Mouse (Mus musculus): ENCODE measurements around the gene Klhl31. TPM values are rescaled to one million over a fixed set of nuclear protein-coding genes. Genes with fewer than 3 reads are reported as not detected.

Gene Klhl31
- polyA plus RNA-seq, 1 experiment from 2014 or later = 4.3 TPM

DNA sequence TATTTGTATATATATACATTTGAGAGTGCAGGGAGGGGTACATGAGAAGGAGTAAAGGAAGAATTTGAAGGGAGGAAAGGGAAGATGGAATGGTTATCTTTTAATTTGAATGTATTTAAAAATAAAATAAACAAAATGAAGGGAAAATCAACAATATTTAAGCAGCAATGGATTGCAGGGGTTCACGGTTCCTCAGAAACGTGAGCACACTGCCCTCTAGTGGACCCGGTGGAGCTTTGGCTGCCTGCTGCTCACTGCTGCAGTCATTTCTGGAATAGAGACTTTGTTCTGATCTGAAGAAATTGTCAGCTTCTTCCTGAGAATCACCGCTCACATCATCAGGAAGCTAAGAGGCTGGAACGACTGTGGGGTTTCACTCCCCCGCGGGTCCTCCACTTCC, 28.5 kb upstream of the Klhl31 start:
- no peaks in the 10 kb centered on the region for H3K4me1 ChIP-seq
- no peak overlapping the region for H3K4me3 ChIP-seq
- H3K36me3 ChIP-seq = no peaks in the 10 kb centered on the region
- no peaks in the 10 kb centered on the region for H3K27me3 ChIP-seq
- no peak overlapping the region for H3K4me2 ChIP-seq (replicated peaks)
- no peak overlapping the region for H3K27ac ChIP-seq
- WGBS = 25% methylated on average over 7 of the region's 7 CpGs
- ATAC-seq (ENCODE audit: insufficient number of reproducible peaks, insufficient read depth, low FRiP score, low TSS enrichment) = no peak
- no peaks in the 10 kb centered on the region for H3K9me3 ChIP-seq
- no peak overlapping the region for H3K9ac ChIP-seq

GRCm38 (mm10) chr9:77610811-77611210, 25.5 kb upstream of the Klhl31 start:
- H3K9ac ChIP-seq = no peak overlapping the region
- H3K27ac ChIP-seq = no peak overlapping the region
- H3K27me3 ChIP-seq = no peaks in the 10 kb centered on the region
- H3K36me3 ChIP-seq = no peaks in the 10 kb centered on the region
- H3K4me2 ChIP-seq (replicated peaks) = no peak overlapping the region
- no peak overlapping the region for H3K4me3 ChIP-seq
- H3K4me1 ChIP-seq = no peaks in the 10 kb centered on the region
- ATAC-seq (ENCODE audit: insufficient number of reproducible peaks, insufficient read depth, low FRiP score, low TSS enrichment) = no peak
- H3K9me3 ChIP-seq = 0 out of 2 replicates have a peak, but pooled peaks cover 3% of the 10 kb centered on the region

- Histone ChIP-seq H3K27ac (no peak overlapping the region), H3K4me1 (no peaks in the 10 kb centered on the region), H3K9ac (no peak overlapping the region), H3K4me3 (no peak overlapping the region), H3K36me3 (no peaks in the 10 kb centered on the region), H3K9me3 (0 out of 2 replicates have a peak, but pooled peaks cover 3% of the 10 kb centered on the region), H3K4me2 (replicated peaks) (no peak overlapping the region), H3K27me3 (no peaks in the 10 kb centered on the region)
- ATAC-seq (ENCODE audit: insufficient number of reproducible peaks, insufficient read depth, low FRiP score, low TSS enrichment) = no peak
- WGBS = 68% methylated on average over 4 of the region's 4 CpGs
These were observed 24.0 kb upstream of the Klhl31 start for GRCm38 (mm10) chr9:77612349-77612748.

GRCm38 (mm10) chr9:77615868-77616267, 20.4 kb upstream of the Klhl31 start:
- ATAC-seq (ENCODE audit: insufficient number of reproducible peaks, insufficient read depth, low FRiP score, low TSS enrichment) = no peak
- no peak overlapping the region for H3K4me2 ChIP-seq (replicated peaks)
- WGBS = 74% methylated on average over 4 of the region's 4 CpGs
- H3K9me3 ChIP-seq = 0 out of 2 replicates have a peak, but pooled peaks cover 3% of the 10 kb centered on the region
- H3K27me3 ChIP-seq = no peaks in the 10 kb centered on the region
- H3K4me1 ChIP-seq = no peaks in the 10 kb centered on the region
- H3K36me3 ChIP-seq = no peaks in the 10 kb centered on the region
- no peak overlapping the region for H3K4me3 ChIP-seq
- no peak overlapping the region for H3K9ac ChIP-seq
- H3K27ac ChIP-seq = no peak overlapping the region

DNA sequence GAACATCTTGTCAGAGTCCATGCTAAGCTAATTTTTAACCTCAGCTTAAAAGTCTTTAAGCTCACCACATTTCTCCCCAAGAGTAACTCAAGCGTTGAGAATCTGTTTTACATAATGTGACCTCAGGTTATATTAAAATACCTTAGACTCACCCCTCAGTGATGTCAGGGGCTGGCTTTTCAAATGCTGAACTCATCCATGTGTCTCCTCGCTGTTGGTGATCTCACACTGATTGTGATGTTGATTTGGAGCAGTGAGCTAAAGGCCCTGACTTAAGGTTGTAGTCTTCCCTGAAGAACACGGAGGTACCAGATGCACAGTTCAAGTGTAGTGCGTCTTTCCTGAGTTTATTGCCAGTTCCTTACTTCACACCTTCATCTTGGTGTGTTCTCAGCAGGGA, 19.5 kb upstream of the Klhl31 start:
- WGBS = 50% methylated on average over 4 of the region's 4 CpGs
- no peak for ATAC-seq (ENCODE audit: insufficient number of reproducible peaks, insufficient read depth, low FRiP score, low TSS enrichment)

GRCm38 (mm10) chr9:77617751-77618150, 18.5 kb upstream of the Klhl31 start:
- Histone ChIP-seq H3K27me3 (no peaks in the 10 kb centered on the region), H3K27ac (no peak overlapping the region), H3K9me3 (0 out of 2 replicates have a peak, but pooled peaks cover 3% of the 10 kb centered on the region), H3K36me3 (no peaks in the 10 kb centered on the region), H3K4me2 (replicated peaks) (no peak overlapping the region), H3K9ac (no peak overlapping the region), H3K4me1 (no peaks in the 10 kb centered on the region), H3K4me3 (no peak overlapping the region)
- no peak for ATAC-seq (ENCODE audit: insufficient number of reproducible peaks, insufficient read depth, low FRiP score, low TSS enrichment)
- WGBS = 72% methylated on average over 6 of the region's 6 CpGs

More for the DNA sequence above, 19.5 kb upstream of the Klhl31 start:
- no peak overlapping the region for H3K27ac ChIP-seq
- no peak overlapping the region for H3K4me3 ChIP-seq
- no peaks in the 10 kb centered on the region for H3K4me1 ChIP-seq
- no peak overlapping the region for H3K9ac ChIP-seq
- H3K36me3 ChIP-seq = no peaks in the 10 kb centered on the region
- H3K27me3 ChIP-seq = no peaks in the 10 kb centered on the region
- H3K4me2 ChIP-seq (replicated peaks) = no peak overlapping the region
- H3K9me3 ChIP-seq = 0 out of 2 replicates have a peak, but pooled peaks cover 3% of the 10 kb centered on the region

GRCm38 (mm10) chr9:77618392-77618791, 17.9 kb upstream of the Klhl31 start:
- no peaks in the 10 kb centered on the region for H3K4me1 ChIP-seq
- no peak overlapping the region for H3K4me2 ChIP-seq (replicated peaks)
- H3K9ac ChIP-seq = no peak overlapping the region
- no peak for ATAC-seq (ENCODE audit: insufficient number of reproducible peaks, insufficient read depth, low FRiP score, low TSS enrichment)
- no peaks in the 10 kb centered on the region for H3K27me3 ChIP-seq
- 0 out of 2 replicates have a peak, but pooled peaks cover 3% of the 10 kb centered on the region for H3K9me3 ChIP-seq
- no peaks in the 10 kb centered on the region for H3K36me3 ChIP-seq
- no peak overlapping the region for H3K27ac ChIP-seq
- H3K4me3 ChIP-seq = no peak overlapping the region
- WGBS = 86% methylated on average over 2 of the region's 2 CpGs

GRCm38 (mm10) chr9:77620077-77620476, 16.2 kb upstream of the Klhl31 start:
- no peaks in the 10 kb centered on the region for H3K4me1 ChIP-seq
- WGBS = 81% methylated on average over 6 of the region's 6 CpGs
- H3K9ac ChIP-seq = no peak overlapping the region
- H3K27ac ChIP-seq = no peak overlapping the region
- H3K9me3 ChIP-seq = 0 out of 2 replicates have a peak, but pooled peaks cover under 1% of the 10 kb centered on the region
- H3K4me3 ChIP-seq = no peak overlapping the region
- no peaks in the 10 kb centered on the region for H3K27me3 ChIP-seq
- no peaks in the 10 kb centered on the region for H3K36me3 ChIP-seq
- ATAC-seq (ENCODE audit: insufficient number of reproducible peaks, insufficient read depth, low FRiP score, low TSS enrichment) = no peak
- H3K4me2 ChIP-seq (replicated peaks) = no peak overlapping the region

DNA sequence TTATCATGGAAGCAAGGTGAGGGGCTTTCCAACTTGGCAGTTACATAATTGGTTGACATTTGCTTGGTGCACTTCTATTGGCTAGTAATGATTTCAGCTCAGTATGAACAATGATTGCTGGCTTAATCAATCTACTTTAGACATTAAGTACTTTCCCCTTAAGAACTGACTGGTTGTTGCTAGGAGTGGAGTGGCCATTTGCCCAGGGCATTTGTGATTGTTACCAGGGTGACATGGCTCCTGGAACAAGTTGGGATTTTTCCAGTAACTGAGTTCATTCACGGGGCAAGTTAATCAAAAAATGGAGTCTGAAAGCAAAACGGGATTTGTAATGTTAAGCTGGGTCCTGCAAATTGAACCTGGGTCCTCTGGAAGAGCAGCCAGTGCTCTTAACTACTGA, 15.8 kb upstream of the Klhl31 start:
- Histone ChIP-seq H3K27ac (no peak overlapping the region), H3K36me3 (no peaks in the 10 kb centered on the region), H3K4me2 (replicated peaks) (no peak overlapping the region), H3K27me3 (no peaks in the 10 kb centered on the region), H3K9me3 (no peaks in the 10 kb centered on the region), H3K4me3 (no peak overlapping the region), H3K9ac (no peak overlapping the region), H3K4me1 (no peaks in the 10 kb centered on the region)
- no peak for ATAC-seq (ENCODE audit: insufficient number of reproducible peaks, insufficient read depth, low FRiP score, low TSS enrichment)
- 61% methylated on average over 2 of the region's 2 CpGs for WGBS

DNA sequence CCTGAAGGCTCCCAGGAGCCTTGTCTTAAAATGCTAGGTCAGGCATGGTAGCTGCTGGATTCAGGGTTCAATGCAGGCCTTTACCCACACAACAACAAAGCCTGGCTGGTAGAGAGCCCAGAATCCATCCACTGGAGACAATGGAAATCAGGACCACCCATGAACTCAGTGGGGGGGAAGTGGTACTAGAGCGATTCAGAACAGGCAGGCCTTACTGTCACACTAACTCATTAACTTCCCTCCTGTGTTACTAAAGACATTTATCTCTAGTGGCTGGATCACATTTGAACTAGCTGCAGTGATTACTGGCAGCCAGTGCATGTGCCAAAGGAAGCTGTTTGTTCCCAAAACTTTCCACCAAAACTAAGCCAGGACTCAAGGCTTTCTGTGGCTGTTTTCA, 13.4 kb upstream of the Klhl31 start:
- H3K4me2 ChIP-seq (replicated peaks) = no peak overlapping the region
- ATAC-seq (ENCODE audit: insufficient number of reproducible peaks, insufficient read depth, low FRiP score, low TSS enrichment) = no peak
- H3K9ac ChIP-seq = no peak overlapping the region
- H3K4me3 ChIP-seq = no peak overlapping the region
- no peaks in the 10 kb centered on the region for H3K27me3 ChIP-seq
- H3K4me1 ChIP-seq = no peaks in the 10 kb centered on the region
- no peak overlapping the region for H3K27ac ChIP-seq
- no peaks in the 10 kb centered on the region for H3K9me3 ChIP-seq
- 46% methylated on average over 1 of the region's 1 CpGs for WGBS
- H3K36me3 ChIP-seq = no peaks in the 10 kb centered on the region

- 89% methylated on average over 6 of the region's 6 CpGs for WGBS
- Histone ChIP-seq H3K36me3 (no peaks in the 10 kb centered on the region), H3K4me1 (no peaks in the 10 kb centered on the region), H3K4me2 (replicated peaks) (no peak overlapping the region), H3K27me3 (no peaks in the 10 kb centered on the region), H3K27ac (no peak overlapping the region), H3K9ac (no peak overlapping the region), H3K9me3 (no peaks in the 10 kb centered on the region), H3K4me3 (no peak overlapping the region)
- ATAC-seq (ENCODE audit: insufficient number of reproducible peaks, insufficient read depth, low FRiP score, low TSS enrichment) = no peak
These were observed 12.8 kb upstream of the Klhl31 start for GRCm38 (mm10) chr9:77623318-77624050.

DNA sequence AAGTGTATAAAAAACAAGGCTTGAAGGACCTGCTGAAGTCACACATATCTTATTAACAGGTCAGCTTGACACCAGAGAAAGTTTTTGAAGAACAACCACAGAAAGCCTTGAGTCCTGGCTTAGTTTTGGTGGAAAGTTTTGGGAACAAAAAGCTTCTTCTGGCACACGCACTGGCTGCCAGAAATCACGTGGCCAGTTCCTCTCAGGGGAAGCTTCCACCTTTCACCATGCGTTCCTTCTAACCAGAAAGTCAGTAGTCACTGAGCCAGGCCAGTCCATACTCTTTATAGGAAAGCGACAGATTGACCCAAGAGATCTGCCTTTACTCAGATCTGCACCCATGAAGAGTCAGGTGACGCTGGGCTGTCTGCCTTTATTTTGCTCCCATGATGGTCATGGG, 12.1 kb upstream of the Klhl31 start:
- H3K4me2 ChIP-seq (replicated peaks) = no peak overlapping the region
- no peaks in the 10 kb centered on the region for H3K4me1 ChIP-seq
- no peak overlapping the region for H3K4me3 ChIP-seq
- no peaks in the 10 kb centered on the region for H3K9me3 ChIP-seq
- no peak overlapping the region for H3K9ac ChIP-seq
- no peaks in the 10 kb centered on the region for H3K27me3 ChIP-seq
- 82% methylated on average over 5 of the region's 5 CpGs for WGBS
- no peak for ATAC-seq (ENCODE audit: insufficient number of reproducible peaks, insufficient read depth, low FRiP score, low TSS enrichment)
- H3K36me3 ChIP-seq = no peaks in the 10 kb centered on the region
- H3K27ac ChIP-seq = no peak overlapping the region

Measured in embryonic facial prominence, embryonic 12.5 days (tissue).